In genomic region chr7:36977819-36978218, GRCm38 (mm10) we compare ENCODE assay signal across 20 mouse cellular contexts.
A peak's percentile ranks its signal among the peaks of the same experiment; 100 is the strongest.
DNase-seq lines count a peak whose midpoint lies in the region; ATAC-seq and TF ChIP-seq lines count a peak whose summit lies in the region.
"Had no signal": no experiment of that assay in that cellular context is flagged by ENCODE, and none has a peak within 500 bp of the region (broad histone marks: within the 10 kb centered on the region; RNA-seq: fewer than 3 reads in every experiment).

No protein-coding gene starts in this region.

- H3K27ac ChIP-seq in hindbrain, embryonic 11.5 days (ENCODE audit: low read depth, low read length) = peak overlapping the region; percentile 10; the same call in 1 of the 2 replicates
- H3K27ac ChIP-seq in hindbrain, embryonic 10.5 days = no peak overlapping the region
- H3K27ac ChIP-seq in forebrain, embryonic 16.5 days (ENCODE audit: low read length) = peak overlapping the region; percentile 9; the same call in 1 of the 2 replicates
- no peak overlapping the region for H3K27ac ChIP-seq in hindbrain, postnatal 0 days
- H3K27ac ChIP-seq: heart, embryonic 13.5 days; intestine, embryonic 15.5 days had no signal

- H3K9me3 ChIP-seq in hindbrain, embryonic 11.5 days (ENCODE audit: control insufficient read depth, low read length) = no peaks in the 10 kb centered on the region
- peaks cover 3% of the 10 kb centered on the region; the same call in 1 of the 2 replicates for H3K9me3 ChIP-seq in hindbrain, embryonic 10.5 days
- H3K9me3 ChIP-seq in forebrain, embryonic 16.5 days (ENCODE audit: control insufficient read depth, low read length) = 0 out of 2 replicates have a peak, but pooled peaks cover 4% of the 10 kb centered on the region
- H3K9me3 ChIP-seq in hindbrain, postnatal 0 days (ENCODE audit: low read length) = no peaks in the 10 kb centered on the region
- H3K9me3 ChIP-seq: heart, embryonic 13.5 days; intestine, embryonic 15.5 days had no signal

- no peak overlapping the region for H3K9ac ChIP-seq in hindbrain, embryonic 11.5 days (ENCODE audit: low read depth, low read length)
- no peak overlapping the region for H3K9ac ChIP-seq in forebrain, embryonic 16.5 days (replicated peaks; ENCODE audit: low read depth, low read length)
- no peak overlapping the region for H3K9ac ChIP-seq in hindbrain, postnatal 0 days (replicated peaks; ENCODE audit: low read length)
- H3K9ac ChIP-seq: heart, embryonic 13.5 days; intestine, embryonic 15.5 days had no signal

- no peak overlapping the region for H3K4me3 ChIP-seq in hindbrain, embryonic 11.5 days (ENCODE audit: low read depth, low read length)
- no peak overlapping the region for H3K4me3 ChIP-seq in hindbrain, embryonic 10.5 days
- H3K4me3 ChIP-seq in forebrain, embryonic 16.5 days (replicated peaks; ENCODE audit: low read length) = no peak overlapping the region
- H3K4me3 ChIP-seq in hindbrain, postnatal 0 days (ENCODE audit: low read length) = no peak overlapping the region
- H3K4me3 ChIP-seq: erythroblast, embryonic 14.5 days; heart, embryonic 13.5 days; intestine, embryonic 15.5 days had no signal

- no peak for DNase-seq in hindbrain, embryonic 11.5 days (ENCODE audit: low spot score)
- no peak for DNase-seq in hindbrain, embryonic 10.5 days (ENCODE audit: low spot score)
- peak; percentile 20 for DNase-seq in Muller cell, postnatal 12 days (ENCODE audit: inconsistent ontology term)
- peak; percentile 20 for DNase-seq in hindbrain, postnatal 0 days (ENCODE audit: low spot score)
- no peak for DNase-seq in thymus, postnatal 36 days
- DNase-seq in cerebellum, adult 8-10 months = no peak
- no peak for DNase-seq in thymus, postnatal 0 days (ENCODE audit: low spot score)
- DNase-seq: cerebellum, adult 9-10 months; gastrocnemius, postnatal 14 days; heart, adult 18-20 months; heart, postnatal 4 days; kidney, postnatal 36 days; liver; lung, postnatal 10 days; right cerebral cortex, adult 18-20 months; thymus, postnatal 14 days had no signal

- no peaks in the 10 kb centered on the region for H3K27me3 ChIP-seq in hindbrain, embryonic 11.5 days (ENCODE audit: control insufficient read depth, insufficient read depth, low read length)
- no peaks in the 10 kb centered on the region for H3K27me3 ChIP-seq in hindbrain, embryonic 10.5 days (ENCODE audit: insufficient read depth, poor library complexity, severe bottlenecking)
- H3K27me3 ChIP-seq in forebrain, embryonic 16.5 days (replicated peaks; ENCODE audit: control insufficient read depth, insufficient read depth, low read length) = no peaks in the 10 kb centered on the region
- H3K27me3 ChIP-seq in hindbrain, postnatal 0 days (ENCODE audit: insufficient read depth, low read length) = no peaks in the 10 kb centered on the region
- H3K27me3 ChIP-seq: heart, embryonic 13.5 days; intestine, embryonic 15.5 days had no signal

- no peak for ATAC-seq in hindbrain, embryonic 11.5 days (ENCODE audit: low FRiP score)
- peak; percentile 64 for ATAC-seq in forebrain, embryonic 16.5 days
- 0 out of 2 replicates have a peak, but pooled peaks have one; percentile 47 for ATAC-seq in hindbrain, postnatal 0 days
- ATAC-seq: intestine, embryonic 15.5 days had no signal

- 78% methylated on average over 12 of the region's 12 CpGs for WGBS in hindbrain, embryonic 11.5 days
- WGBS in hindbrain, embryonic 10.5 days = 87% methylated on average over 12 of the region's 12 CpGs
- WGBS in forebrain, embryonic 16.5 days = 31% methylated on average over 12 of the region's 12 CpGs
- WGBS in hindbrain, postnatal 0 days = 65% methylated on average over 12 of the region's 12 CpGs

- H3K36me3 ChIP-seq in hindbrain, embryonic 11.5 days (ENCODE audit: control insufficient read depth, insufficient read depth, low read length) = no peaks in the 10 kb centered on the region
- no peaks in the 10 kb centered on the region for H3K36me3 ChIP-seq in hindbrain, embryonic 10.5 days
- no peaks in the 10 kb centered on the region for H3K36me3 ChIP-seq in forebrain, embryonic 16.5 days (ENCODE audit: control insufficient read depth, insufficient read depth)
- H3K36me3 ChIP-seq in hindbrain, postnatal 0 days (ENCODE audit: insufficient read depth, low read length) = no peaks in the 10 kb centered on the region
- H3K36me3 ChIP-seq: heart, embryonic 13.5 days; intestine, embryonic 15.5 days had no signal

- H3K4me2 ChIP-seq in hindbrain, embryonic 11.5 days (replicated peaks; ENCODE audit: low read depth, low read length) = no peak overlapping the region
- H3K4me2 ChIP-seq in forebrain, embryonic 16.5 days (ENCODE audit: low read length) = no peak overlapping the region
- no peak overlapping the region for H3K4me2 ChIP-seq in hindbrain, postnatal 0 days (ENCODE audit: low read depth, low read length)
- H3K4me2 ChIP-seq: heart, embryonic 13.5 days; intestine, embryonic 15.5 days had no signal

- TF ChIP-seq CTCF in hindbrain, postnatal 0 days (IDR thresholded peaks at IDR 0.05; ENCODE audit: low read depth) = no peak

- no peaks in the 10 kb centered on the region for H3K4me1 ChIP-seq in hindbrain, embryonic 11.5 days (replicated peaks; ENCODE audit: control insufficient read depth, insufficient read depth, low read length)
- H3K4me1 ChIP-seq in hindbrain, embryonic 10.5 days (replicated peaks) = peaks cover 23% of the 10 kb centered on the region
- peaks cover 5% of the 10 kb centered on the region for H3K4me1 ChIP-seq in forebrain, embryonic 16.5 days (replicated peaks; ENCODE audit: control insufficient read depth, insufficient read depth, low read length)
- no peaks in the 10 kb centered on the region for H3K4me1 ChIP-seq in hindbrain, postnatal 0 days (ENCODE audit: insufficient read depth, low read length)

Comparison
In these comparisons a context has a peak if more than half of its experiments do, and no peak if none do; other contexts are left out.
1. DNase-seq: peak in Muller cell, postnatal 12 days (single experiment) and hindbrain, postnatal 0 days (single experiment); none in hindbrain, embryonic 11.5 days (single experiment), hindbrain, embryonic 10.5 days (single experiment), thymus, postnatal 36 days (0 of 2), cerebellum, adult 8-10 months (single experiment) and thymus, postnatal 0 days (single experiment).
2. H3K27ac ChIP-seq: peak in hindbrain, embryonic 11.5 days (single experiment) and forebrain, embryonic 16.5 days (single experiment); none in hindbrain, embryonic 10.5 days (single experiment) and hindbrain, postnatal 0 days (single experiment).